Mouse (Mus musculus): ENCODE measurements around the gene Slc12a8. TPM values are rescaled to one million over a fixed set of nuclear protein-coding genes. Genes with fewer than 3 reads are reported as not detected.
"Not testable (repeated sequence)": the region's sequence is repeated elsewhere in the genome, so short reads cannot be mapped to it uniquely, and the experiment has no call there.

Gene Slc12a8
- 0.50 and 0.63 TPM in 2 replicates for polyA plus RNA-seq (2015; fragmentation: Nextera tagmentation; extraction: Ambion mirVana)

DNA sequence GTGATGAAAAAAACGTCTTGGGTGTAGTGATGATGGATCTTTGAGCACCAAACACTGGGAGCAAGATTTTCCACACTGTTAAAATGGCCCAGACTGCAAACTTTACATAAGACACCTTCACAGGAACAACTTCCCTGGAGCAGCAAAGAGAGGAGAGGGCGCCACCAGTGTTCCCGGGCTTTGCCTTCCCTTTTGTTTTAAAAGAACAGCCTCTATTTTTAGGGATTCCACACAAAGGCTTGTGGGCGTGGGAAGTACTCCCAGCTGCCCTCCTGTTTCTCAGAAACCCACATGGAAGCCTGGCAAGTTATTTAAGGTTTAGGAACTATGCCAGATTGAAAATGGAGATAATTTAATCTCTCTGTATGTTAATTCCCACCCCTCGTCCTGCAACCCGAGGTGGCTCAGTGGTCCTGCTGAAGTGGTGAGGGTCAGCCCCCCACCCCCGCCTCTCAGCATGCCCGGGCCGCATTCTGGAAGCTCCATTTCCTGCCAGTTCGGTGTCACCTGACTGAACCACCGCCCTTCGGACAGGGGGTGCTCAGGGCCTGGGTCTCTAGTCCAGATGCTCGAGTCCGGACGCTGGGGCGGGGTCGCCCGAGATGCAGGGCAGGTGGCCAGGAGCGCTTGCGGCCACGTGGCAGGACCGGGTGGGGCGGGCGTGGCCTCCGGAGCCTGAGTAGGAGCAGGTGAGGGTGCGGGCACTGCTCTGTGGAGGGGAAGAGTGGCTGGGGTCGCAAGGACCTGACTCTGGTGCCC, at the start of gene Slc12a8:
TSS of gene Slc12a8 (plus strand) at position 522 of the 759 bp plus-strand sequence.
- H3K4me1 ChIP-seq (replicated peaks), result peaks cover 15% of the 10 kb centered on the region
- peak; percentile 74; the same call in 1 of the 2 replicates for ATAC-seq
- H3K4me3 ChIP-seq (replicated peaks), result peak within 1 kb of the TSS; percentile 35
- H3K9me3 ChIP-seq, result no peaks in the 10 kb centered on the region
- H3K9ac ChIP-seq (replicated peaks), result peak within 1 kb of the TSS; percentile 58
- 4% methylated on average over 27 of the region's 27 CpGs for WGBS
- H3K27ac ChIP-seq, result no peak within 1 kb of the TSS
- no peaks in the 10 kb centered on the region for H3K36me3 ChIP-seq
- peak within 1 kb of the TSS; percentile 66 for H3K4me2 ChIP-seq (replicated peaks)
- no peaks in the 10 kb centered on the region for H3K27me3 ChIP-seq

DNA sequence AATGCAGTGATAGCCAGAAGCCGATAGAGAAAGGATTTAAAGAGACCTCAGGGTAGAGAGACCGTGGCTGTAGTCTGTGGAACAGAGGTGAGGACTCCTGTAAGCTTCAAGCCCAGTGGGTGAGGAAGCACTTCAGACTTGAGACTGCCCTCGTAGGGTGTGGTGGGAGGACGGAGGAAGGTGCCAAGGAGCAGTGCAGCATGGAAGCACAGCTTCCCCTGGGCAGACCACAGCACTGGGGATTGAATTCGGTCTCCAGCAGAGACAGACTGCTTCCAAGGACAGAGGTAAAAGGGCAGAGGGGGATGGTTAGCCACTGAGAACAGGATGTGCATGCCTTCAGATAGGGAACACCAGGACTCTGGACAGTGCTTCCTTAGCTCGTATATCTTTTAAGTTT, 49.7 kb upstream of the Slc12a8 start:
- H3K27ac ChIP-seq, result no peak overlapping the region
- H3K27me3 ChIP-seq, result no peaks in the 10 kb centered on the region
- peaks cover 9% of the 10 kb centered on the region for H3K36me3 ChIP-seq
- no peak overlapping the region for H3K9ac ChIP-seq (replicated peaks)
- H3K4me3 ChIP-seq (replicated peaks), result no peak overlapping the region
- H3K9me3 ChIP-seq, result no peaks in the 10 kb centered on the region
- peaks cover 21% of the 10 kb centered on the region for H3K4me1 ChIP-seq (replicated peaks)
- 68% methylated on average over 6 of the region's 6 CpGs for WGBS
- ATAC-seq, result no peak
- H3K4me2 ChIP-seq (replicated peaks), result no peak overlapping the region

DNA sequence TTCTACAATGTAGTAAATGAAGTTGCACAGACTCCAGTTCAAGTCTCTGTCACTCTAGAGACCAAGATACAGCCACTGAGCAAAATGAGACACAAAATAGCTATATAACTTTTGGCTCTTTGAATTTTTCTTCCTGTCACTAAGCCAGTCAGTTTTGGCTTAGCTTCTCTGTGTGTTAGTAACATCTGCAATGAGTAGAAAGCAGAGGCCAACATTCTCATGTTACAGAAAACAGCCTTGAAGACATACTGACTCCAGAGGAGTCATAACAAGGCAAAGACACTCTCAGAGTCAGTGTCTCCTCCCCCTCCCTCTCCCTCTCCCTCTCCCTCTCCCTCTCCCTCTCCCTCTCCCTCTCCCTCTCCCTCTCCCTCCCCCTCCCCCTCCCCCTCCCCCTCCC, 47.2 kb upstream of the Slc12a8 start:
- peaks cover 16% of the 10 kb centered on the region for H3K36me3 ChIP-seq
- H3K27ac ChIP-seq, result no peak overlapping the region
- no peaks in the 10 kb centered on the region for H3K9me3 ChIP-seq
- H3K4me3 ChIP-seq (replicated peaks), result no peak overlapping the region
- H3K4me1 ChIP-seq (replicated peaks), result peaks cover 8% of the 10 kb centered on the region
- ATAC-seq, result no peak
- H3K9ac ChIP-seq (replicated peaks), result no peak overlapping the region
- no peak overlapping the region for H3K4me2 ChIP-seq (replicated peaks)
- no peaks in the 10 kb centered on the region for H3K27me3 ChIP-seq

DNA sequence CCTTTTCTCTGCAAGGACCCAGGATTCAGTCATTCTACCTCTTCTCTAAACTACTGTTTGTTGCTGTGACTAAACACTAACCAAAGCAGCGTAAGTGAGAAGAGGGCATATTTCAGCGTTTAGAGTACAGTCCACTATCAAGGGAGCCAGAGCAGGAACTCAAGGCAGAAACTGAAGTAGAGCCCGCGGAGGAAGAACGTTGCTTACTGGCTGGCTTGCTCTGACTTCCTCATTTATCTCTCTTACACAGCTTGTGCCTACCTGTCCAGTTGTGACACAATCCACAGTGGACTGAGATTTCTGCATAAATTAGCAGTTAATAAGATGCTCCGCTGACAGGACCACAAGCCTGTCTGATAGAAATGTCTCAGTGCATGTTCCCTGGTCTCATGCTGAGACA, 42.7 kb upstream of the Slc12a8 start:
- no peaks in the 10 kb centered on the region for H3K27me3 ChIP-seq
- no peak overlapping the region for H3K4me3 ChIP-seq (replicated peaks)
- H3K4me2 ChIP-seq (replicated peaks), result no peak overlapping the region
- no peaks in the 10 kb centered on the region for H3K4me1 ChIP-seq (replicated peaks)
- WGBS, result 96% methylated on average over 6 of the region's 6 CpGs
- ATAC-seq, result no peak
- H3K36me3 ChIP-seq, result peaks cover 40% of the 10 kb centered on the region
- H3K9me3 ChIP-seq, result no peaks in the 10 kb centered on the region; the same call in 1 of the 2 replicates
- H3K9ac ChIP-seq (replicated peaks), result no peak overlapping the region
- no peak overlapping the region for H3K27ac ChIP-seq

DNA sequence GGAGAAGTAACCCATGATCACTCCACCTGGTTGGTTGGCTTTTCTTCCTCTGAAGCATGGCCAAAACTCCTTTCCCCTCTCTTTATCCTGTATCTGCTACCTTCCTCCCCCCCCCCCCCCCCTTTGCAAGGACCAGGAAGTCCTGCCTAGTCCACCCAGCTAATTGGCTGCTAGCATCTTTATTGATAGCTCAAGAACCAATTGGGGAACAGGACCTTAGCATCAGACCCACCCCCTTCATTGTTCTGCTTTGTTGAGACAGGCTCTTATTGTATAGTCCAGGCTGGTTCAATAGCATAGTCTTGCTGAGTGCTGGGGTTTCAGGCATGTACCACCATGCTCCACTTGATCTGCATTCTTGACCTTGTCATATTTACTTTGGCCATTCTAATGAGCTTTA, 37.2 kb upstream of the Slc12a8 start:
- Histone ChIP-seq H3K4me1 (replicated peaks) (no peaks in the 10 kb centered on the region), H3K27me3 (no peaks in the 10 kb centered on the region), H3K4me2 (replicated peaks) (no peak overlapping the region), H3K4me3 (replicated peaks) (no peak overlapping the region), H3K36me3 (peaks cover 49% of the 10 kb centered on the region), H3K9me3 (no peaks in the 10 kb centered on the region; the same call in 1 of the 2 replicates), H3K27ac (no peak overlapping the region), H3K9ac (replicated peaks) (no peak overlapping the region)
- no peak for ATAC-seq

DNA sequence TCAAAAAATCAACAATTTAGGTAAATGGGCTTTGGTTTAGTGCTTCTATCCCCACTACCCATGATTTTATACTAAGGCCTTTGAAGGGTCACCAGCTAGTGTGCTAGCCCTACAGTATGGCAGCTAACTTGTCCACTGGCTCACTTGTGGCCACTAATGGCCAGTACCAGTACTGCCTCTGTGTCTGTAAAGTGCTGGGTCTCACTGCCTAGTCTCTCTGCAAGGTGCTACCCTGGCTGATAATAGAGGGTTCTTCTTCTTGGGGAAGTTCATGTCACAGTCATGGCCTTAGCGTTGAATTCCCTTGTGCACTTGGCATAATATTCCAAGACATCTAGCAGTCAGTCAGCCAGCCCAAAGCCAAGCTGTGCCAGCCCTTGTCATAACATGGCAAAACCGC, 36.0 kb upstream of the Slc12a8 start:
- Histone ChIP-seq H3K27ac (no peak overlapping the region), H3K36me3 (peaks cover 40% of the 10 kb centered on the region), H3K27me3 (no peaks in the 10 kb centered on the region), H3K4me3 (replicated peaks) (no peak overlapping the region), H3K4me1 (replicated peaks) (no peaks in the 10 kb centered on the region), H3K9me3 (no peaks in the 10 kb centered on the region), H3K9ac (replicated peaks) (no peak overlapping the region), H3K4me2 (replicated peaks) (no peak overlapping the region)
- 94% methylated on average over 2 of the region's 2 CpGs for WGBS
- no peak for ATAC-seq

DNA sequence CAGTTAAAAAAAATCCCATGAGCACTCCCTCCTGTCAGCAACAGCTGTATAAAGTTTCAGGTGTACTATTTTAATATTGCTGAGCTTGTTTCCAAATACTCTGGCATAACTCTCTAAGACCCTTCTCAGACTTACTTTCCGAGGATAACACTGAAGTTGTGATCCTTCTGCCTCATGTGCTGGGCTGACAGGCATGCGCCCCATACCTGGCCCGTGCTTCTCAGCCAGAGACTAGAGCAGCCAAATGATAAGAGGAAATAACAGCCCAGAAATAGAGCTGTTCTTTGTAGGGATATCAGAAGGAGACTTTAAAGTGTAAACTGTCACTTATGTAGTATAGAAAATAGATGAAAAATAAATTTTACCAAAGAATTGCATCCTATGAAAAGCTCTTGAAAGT, 34.8 kb upstream of the Slc12a8 start:
- Histone ChIP-seq H3K9me3 (no peaks in the 10 kb centered on the region), H3K4me1 (replicated peaks) (0 out of 2 replicates have a peak, but pooled peaks cover 6% of the 10 kb centered on the region), H3K4me3 (replicated peaks) (no peak overlapping the region), H3K36me3 (peaks cover 28% of the 10 kb centered on the region), H3K4me2 (replicated peaks) (no peak overlapping the region), H3K27me3 (no peaks in the 10 kb centered on the region), H3K27ac (no peak overlapping the region), H3K9ac (replicated peaks) (no peak overlapping the region)
- WGBS, result 96% methylated on average over 3 of the region's 3 CpGs
- no peak for ATAC-seq

DNA sequence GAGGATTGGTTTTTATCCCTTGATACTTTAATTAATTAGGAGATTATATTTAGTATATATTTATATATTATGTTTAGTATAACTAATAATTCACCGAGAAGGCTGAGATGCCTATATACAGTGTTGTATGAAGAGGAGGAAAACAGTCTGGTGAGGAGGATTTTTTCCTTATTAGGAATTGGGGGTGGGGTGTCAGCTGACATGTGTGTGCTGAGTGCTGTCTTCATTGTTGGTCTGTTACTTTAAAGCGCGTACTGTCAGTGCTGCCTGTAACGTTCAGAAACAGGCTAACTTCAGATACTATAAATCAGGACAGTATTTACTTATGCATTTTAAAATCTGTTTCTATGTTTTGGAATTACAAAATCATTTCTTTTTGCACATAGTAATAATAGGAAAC, 29.4 kb upstream of the Slc12a8 start:
- no peak overlapping the region for H3K9ac ChIP-seq (replicated peaks)
- no peaks in the 10 kb centered on the region for H3K27me3 ChIP-seq
- H3K27ac ChIP-seq, result no peak overlapping the region
- peaks cover 31% of the 10 kb centered on the region for H3K36me3 ChIP-seq
- H3K9me3 ChIP-seq, result no peaks in the 10 kb centered on the region
- H3K4me1 ChIP-seq (replicated peaks), result peaks cover 11% of the 10 kb centered on the region; the same call in 1 of the 2 replicates
- no peak for ATAC-seq
- H3K4me2 ChIP-seq (replicated peaks), result no peak overlapping the region
- WGBS, result 80% methylated on average over 4 of the region's 4 CpGs
- no peak overlapping the region for H3K4me3 ChIP-seq (replicated peaks)

DNA sequence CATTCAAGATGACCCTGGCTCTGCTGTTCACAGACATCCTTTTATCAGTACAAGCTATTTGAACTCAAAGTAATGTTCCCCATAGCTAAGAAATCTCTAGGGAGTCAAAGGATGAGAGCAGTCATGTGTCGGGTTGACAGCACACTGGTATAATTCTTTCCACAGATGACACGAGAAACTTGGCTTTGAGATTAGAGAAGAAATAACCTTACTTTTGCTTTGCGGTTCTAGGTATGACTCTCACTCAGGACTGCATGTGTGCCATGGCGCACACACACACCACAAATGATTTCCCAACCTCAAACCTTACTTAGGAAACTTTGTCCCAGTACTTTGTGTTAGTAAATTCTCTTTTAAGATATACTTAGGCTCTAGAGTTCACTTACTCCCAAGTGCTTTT, 22.8 kb upstream of the Slc12a8 start:
- Histone ChIP-seq H3K9ac (replicated peaks) (no peak overlapping the region), H3K4me2 (replicated peaks) (no peak overlapping the region), H3K4me1 (replicated peaks) (no peaks in the 10 kb centered on the region), H3K4me3 (replicated peaks) (no peak overlapping the region), H3K27me3 (no peaks in the 10 kb centered on the region), H3K27ac (no peak overlapping the region), H3K36me3 (peaks cover 37% of the 10 kb centered on the region), H3K9me3 (no peaks in the 10 kb centered on the region)
- 94% methylated on average over 4 of the region's 4 CpGs for WGBS
- no peak for ATAC-seq

DNA sequence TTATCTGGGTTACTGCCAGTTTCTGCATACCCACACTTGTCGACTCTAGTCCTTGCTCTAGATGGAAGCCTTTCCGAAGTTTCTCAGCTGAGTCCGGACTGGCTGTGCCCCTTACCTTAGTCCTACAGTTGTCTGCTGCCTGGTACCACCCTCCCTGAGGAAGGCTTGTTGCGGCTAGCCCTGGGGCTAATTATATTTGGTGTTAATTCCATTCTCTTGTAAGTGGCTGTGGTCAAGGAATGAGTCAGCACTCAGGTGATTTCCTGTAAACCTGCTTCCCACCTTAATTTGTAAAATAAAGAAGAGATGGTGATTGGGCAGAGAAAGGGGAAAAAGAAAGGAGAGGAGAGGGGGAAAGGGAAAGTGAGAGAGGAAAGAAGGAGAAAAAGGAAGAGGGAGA, 9.0 kb upstream of the Slc12a8 start:
- H3K27me3 ChIP-seq, result no peaks in the 10 kb centered on the region
- H3K9ac ChIP-seq (replicated peaks), result no peak overlapping the region
- H3K4me2 ChIP-seq (replicated peaks), result no peak overlapping the region
- H3K27ac ChIP-seq, result no peak overlapping the region
- no peak overlapping the region for H3K4me3 ChIP-seq (replicated peaks)
- 91% methylated on average over 4 of the region's 4 CpGs for WGBS
- peaks cover 5% of the 10 kb centered on the region; the same call in 1 of the 2 replicates for H3K36me3 ChIP-seq
- H3K4me1 ChIP-seq (replicated peaks), result no peaks in the 10 kb centered on the region
- 0 out of 2 replicates have a peak, but pooled peaks cover 10% of the 10 kb centered on the region for H3K9me3 ChIP-seq
- ATAC-seq, result no peak

DNA sequence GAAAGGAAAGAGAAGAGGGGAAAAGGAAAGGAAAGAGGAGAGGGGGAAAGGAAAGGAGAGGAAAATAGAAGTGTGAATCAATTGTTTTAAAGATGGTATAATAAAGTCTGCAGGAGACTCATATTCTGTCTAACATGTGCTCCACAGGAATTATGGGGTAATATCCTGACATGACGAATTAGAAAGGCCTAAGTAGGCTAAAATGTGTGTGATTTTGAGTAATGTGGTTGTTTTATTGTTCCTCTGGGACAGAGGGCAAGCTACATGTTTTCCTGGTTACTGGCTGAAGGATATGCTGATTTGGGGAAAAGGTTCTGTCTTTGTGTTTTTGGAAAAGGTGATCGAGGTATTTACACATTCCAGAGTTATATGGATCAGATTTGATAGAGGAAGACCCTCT, 7.9 kb upstream of the Slc12a8 start:
- WGBS, result 92% methylated on average over 2 of the region's 2 CpGs
- not testable (repeated sequence) for H3K4me3 ChIP-seq (replicated peaks)

DNA sequence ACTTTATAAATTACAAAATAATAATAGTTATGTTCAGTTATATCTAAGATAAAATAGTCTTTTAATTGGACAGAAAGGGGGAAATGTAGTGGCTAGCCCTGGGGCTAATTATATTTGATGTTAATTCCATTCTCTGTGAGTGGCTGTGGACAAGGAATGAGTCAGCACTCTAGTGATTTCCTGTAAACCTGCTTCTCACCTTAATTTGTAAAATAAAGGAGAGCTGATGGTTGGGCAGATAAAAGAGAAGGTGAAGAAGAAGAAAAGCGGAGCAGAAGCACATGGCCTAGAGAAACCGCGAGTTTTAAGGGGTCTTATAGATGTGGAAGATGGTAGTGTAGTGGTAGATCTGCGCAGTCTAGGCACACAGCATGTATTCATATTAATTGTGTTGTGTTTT, 6.3 kb upstream of the Slc12a8 start:
- not testable (repeated sequence) for H3K27me3 ChIP-seq; ATAC-seq; H3K4me3 ChIP-seq (replicated peaks); H3K9ac ChIP-seq (replicated peaks); H3K36me3 ChIP-seq; H3K4me1 ChIP-seq (replicated peaks); H3K27ac ChIP-seq; H3K9me3 ChIP-seq; H3K4me2 ChIP-seq (replicated peaks)
- 93% methylated on average over 4 of the region's 4 CpGs for WGBS

More for the DNA sequence above, 7.9 kb upstream of the Slc12a8 start:
- H3K27me3 ChIP-seq; H3K9ac ChIP-seq (replicated peaks); H3K27ac ChIP-seq; H3K36me3 ChIP-seq; ATAC-seq; H3K9me3 ChIP-seq; H3K4me2 ChIP-seq (replicated peaks); H3K4me1 ChIP-seq (replicated peaks): not testable (repeated sequence)

DNA sequence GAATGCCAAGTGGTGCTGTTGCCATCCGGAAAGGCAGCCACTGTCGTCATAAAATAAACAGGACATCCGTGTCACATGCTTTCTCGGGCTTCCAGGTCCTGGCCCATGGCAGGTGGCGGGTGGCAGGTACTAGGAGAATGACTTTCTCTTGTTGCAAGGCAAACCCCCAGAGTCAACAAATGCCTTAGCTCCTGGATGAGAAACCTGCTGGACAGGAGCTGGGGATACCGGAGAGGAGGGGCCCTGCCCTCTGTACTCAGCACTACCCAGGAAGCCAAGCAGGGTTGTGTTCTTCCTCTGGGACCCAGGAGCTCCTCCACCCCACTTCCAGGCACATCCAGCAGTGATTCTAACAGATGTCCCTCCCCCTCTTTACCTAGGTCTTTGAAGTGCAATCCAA, 4.6 kb upstream of the Slc12a8 start:
- Histone ChIP-seq H3K4me3 (replicated peaks) (no peak overlapping the region), H3K9ac (replicated peaks) (no peak overlapping the region), H3K36me3 (no peaks in the 10 kb centered on the region), H3K4me1 (replicated peaks) (peaks cover 11% of the 10 kb centered on the region), H3K9me3 (0 out of 2 replicates have a peak, but pooled peaks cover 7% of the 10 kb centered on the region), H3K27me3 (no peaks in the 10 kb centered on the region), H3K27ac (no peak overlapping the region), H3K4me2 (replicated peaks) (no peak overlapping the region)
- 92% methylated on average over 6 of the region's 6 CpGs for WGBS
- ATAC-seq, result no peak

Data from midbrain, embryonic 13.5 days (tissue).